8 mouse cellular contexts compared by ENCODE assay signal in the genomic region with DNA sequence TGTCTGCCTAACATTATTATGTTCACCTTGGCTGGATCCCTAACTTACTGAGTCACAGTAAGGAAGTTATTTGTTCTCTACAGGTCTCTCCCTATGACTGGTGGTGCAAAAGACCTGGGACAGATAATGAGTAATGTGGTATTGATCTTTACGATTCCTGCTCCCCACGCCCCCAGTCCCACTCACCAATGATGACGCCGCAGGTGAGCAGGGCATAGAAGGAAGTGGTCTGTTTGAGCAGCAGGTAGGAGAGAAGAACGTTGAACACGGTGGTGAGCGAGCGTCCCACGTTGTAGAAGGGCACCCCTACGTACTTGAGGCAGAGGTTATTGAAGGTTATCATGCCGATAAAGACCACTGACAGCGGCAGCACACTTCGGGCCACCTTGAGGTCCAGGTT. TPM values are rescaled to one million over a fixed set of nuclear protein-coding genes. Genes with fewer than 3 reads are reported as not detected.
DNase-seq lines count a peak whose midpoint lies in the region; ATAC-seq and TF ChIP-seq lines count a peak whose summit lies in the region.

No protein-coding gene starts in this region.

- H3K4me1 ChIP-seq in lung, embryonic 16.5 days (replicated peaks; ENCODE audit: control insufficient read depth, insufficient read depth, low read length): peaks cover 20% of the 10 kb centered on the region
- H3K4me1 ChIP-seq in embryonic fibroblast, embryonic 13.5 days (ENCODE audit: control insufficient read depth, insufficient read depth, low read length): no peaks in the 10 kb centered on the region; the same call in 1 of the 2 replicates
- peaks cover 28% of the 10 kb centered on the region for H3K4me1 ChIP-seq in limb, embryonic 12.5 days (replicated peaks)
- H3K4me1 ChIP-seq in stomach, embryonic 14.5 days (ENCODE audit: control insufficient read depth, insufficient read depth, low read length): peaks cover 22% of the 10 kb centered on the region; the same call in 1 of the 2 replicates

- TF ChIP-seq CTCF in embryonic fibroblast, embryonic 13.5 days (IDR thresholded peaks at IDR 0.05; ENCODE audit: borderline replicate concordance, insufficient read depth, low read length): no peak

- H3K27ac ChIP-seq in lung, embryonic 16.5 days (ENCODE audit: low read length): no peak overlapping the region
- H3K27ac ChIP-seq in embryonic fibroblast, embryonic 13.5 days (ENCODE audit: insufficient read depth, low read length): no peak overlapping the region
- no peak overlapping the region for H3K27ac ChIP-seq in limb, embryonic 12.5 days
- no peak overlapping the region for H3K27ac ChIP-seq in stomach, embryonic 14.5 days (ENCODE audit: low read length)

- H3K4me2 ChIP-seq in lung, embryonic 16.5 days (ENCODE audit: low read depth, low read length): peak overlapping the region; percentile 72
- H3K4me2 ChIP-seq in limb, embryonic 12.5 days: peak overlapping the region; percentile 92
- H3K4me2 ChIP-seq in stomach, embryonic 14.5 days (replicated peaks; ENCODE audit: low read depth, low read length): peak overlapping the region; percentile 81

- H3K9ac ChIP-seq in lung, embryonic 16.5 days (ENCODE audit: low read length): peak overlapping the region; percentile 79
- peak overlapping the region; percentile 69; the same call in 1 of the 2 replicates for H3K9ac ChIP-seq in limb, embryonic 12.5 days (replicated peaks)
- peak overlapping the region; percentile 80; the same call in 1 of the 2 replicates for H3K9ac ChIP-seq in stomach, embryonic 14.5 days (replicated peaks; ENCODE audit: low read depth, low read length)

- no peaks in the 10 kb centered on the region for H3K9me3 ChIP-seq in lung, embryonic 16.5 days (ENCODE audit: control insufficient read depth, low read length)
- no peaks in the 10 kb centered on the region for H3K9me3 ChIP-seq in limb, embryonic 12.5 days
- H3K9me3 ChIP-seq in stomach, embryonic 14.5 days (ENCODE audit: control insufficient read depth, low read depth, low read length): no peaks in the 10 kb centered on the region

- 46% methylated on average over 13 of the region's 13 CpGs for WGBS in lung, embryonic 16.5 days
- whole genome bisulfite sequencing in limb, embryonic 12.5 days: 65% methylated on average over 13 of the region's 13 CpGs
- WGBS in stomach, embryonic 14.5 days: 47% methylated on average over 13 of the region's 13 CpGs

- peak overlapping the region; percentile 85 for H3K4me3 ChIP-seq in lung, embryonic 16.5 days (ENCODE audit: low read length)
- peak overlapping the region; percentile 80 for H3K4me3 ChIP-seq in embryonic fibroblast, embryonic 13.5 days (ENCODE audit: insufficient read depth, low read length)
- peak overlapping the region; percentile 75 for H3K4me3 ChIP-seq in limb, embryonic 12.5 days (replicated peaks)
- peak overlapping the region; percentile 80 for H3K4me3 ChIP-seq in stomach, embryonic 14.5 days (ENCODE audit: low read depth, low read length)

- H3K36me3 ChIP-seq in lung, embryonic 16.5 days (ENCODE audit: control insufficient read depth, insufficient read depth, low read length): peaks cover 6% of the 10 kb centered on the region; the same call in 1 of the 2 replicates
- H3K36me3 ChIP-seq in limb, embryonic 12.5 days: peaks cover 11% of the 10 kb centered on the region
- peaks cover 10% of the 10 kb centered on the region; the same call in 1 of the 2 replicates for H3K36me3 ChIP-seq in stomach, embryonic 14.5 days (ENCODE audit: control insufficient read depth, insufficient read depth, low read length)

- no peak for ATAC-seq in lung, embryonic 16.5 days (ENCODE audit: low read depth)
- ATAC-seq in limb, embryonic 12.5 days (ENCODE audit: insufficient number of reproducible peaks, insufficient read depth, low FRiP score, low TSS enrichment, low read depth): no peak
- no peak for ATAC-seq in stomach, embryonic 14.5 days (ENCODE audit: insufficient number of reproducible peaks, insufficient read depth, low FRiP score, low read depth)

- DNase-seq in lung, postnatal 36 days: no peak
- no peak for DNase-seq in Muller cell, postnatal 12 days (ENCODE audit: inconsistent ontology term)
- no peak for DNase-seq in thymus, postnatal 0 days (ENCODE audit: low spot score)
- no peak for DNase-seq in gastrocnemius, postnatal 25 days

- TF ChIP-seq POLR2A in embryonic fibroblast, embryonic 13.5 days (IDR thresholded peaks at IDR 0.05; ENCODE audit: low read depth, low read length): no peak

- peaks cover 6% of the 10 kb centered on the region for H3K27me3 ChIP-seq in lung, embryonic 16.5 days (ENCODE audit: control insufficient read depth, insufficient read depth, low read depth, low read length)
- peaks cover 29% of the 10 kb centered on the region for H3K27me3 ChIP-seq in limb, embryonic 12.5 days
- peaks cover 5% of the 10 kb centered on the region; the same call in 1 of the 2 replicates for H3K27me3 ChIP-seq in stomach, embryonic 14.5 days (ENCODE audit: control insufficient read depth, insufficient read depth, low read length)

RNA-seq across cellular contexts. Expression of a gene that starts 1.9 kb away (rescaled TPM):
- 18.7 and 19.6 TPM in 2 replicates for polyA plus RNA-seq in lung, embryonic 16.5 days (2015; fragmentation: Nextera tagmentation; extraction: Ambion mirVana)
- polyA plus RNA-seq in embryonic fibroblast, embryonic 13.5 days (2011; ENCODE audit: insufficient read length, low read depth, missing spikeins): 12.8 and 12.9 TPM in 2 replicates
- 7.2 and 9.1 TPM in 2 replicates for polyA plus RNA-seq in limb, embryonic 12.5 days (2016; fragmentation: Nextera tagmentation; extraction: Ambion mirVana)
- 19.2 and 21.7 TPM in 2 replicates for polyA plus RNA-seq in stomach, embryonic 14.5 days (2014; fragmentation: Nextera tagmentation; extraction: Ambion mirVana)
- 24.3 and 29.7 TPM in 2 replicates for polyA plus RNA-seq in thymus, postnatal 0 days (2015; fragmentation: Nextera tagmentation; extraction: Ambion mirVana)
- 1 to 10 TPM; 5.1 to 5.6 TPM for total RNA-seq in gastrocnemius, postnatal 25 days (2021)

RNA-seq across cellular contexts. Expression of a gene that starts 24.6 kb away (rescaled TPM):
- 28.8 and 29.8 TPM in 2 replicates for polyA plus RNA-seq in lung, embryonic 16.5 days (2015; fragmentation: Nextera tagmentation; extraction: Ambion mirVana)
- polyA plus RNA-seq in embryonic fibroblast, embryonic 13.5 days (2011; ENCODE audit: insufficient read length, low read depth, missing spikeins): 14.2 and 16.7 TPM in 2 replicates
- 27.1 TPM in 2 replicates for polyA plus RNA-seq in limb, embryonic 12.5 days (2016; fragmentation: Nextera tagmentation; extraction: Ambion mirVana)
- polyA plus RNA-seq in stomach, embryonic 14.5 days (2014; fragmentation: Nextera tagmentation; extraction: Ambion mirVana): 24.2 and 25.7 TPM in 2 replicates
- 10.9 and 13.0 TPM in 2 replicates for polyA plus RNA-seq in thymus, postnatal 0 days (2015; fragmentation: Nextera tagmentation; extraction: Ambion mirVana)
- total RNA-seq in gastrocnemius, postnatal 25 days (2021): 10 to 100 TPM; 11.9 to 19.8 TPM

RNA-seq across cellular contexts. Expression of a gene that starts 57.4 kb away (rescaled TPM):
- polyA plus RNA-seq in lung, embryonic 16.5 days (2015; fragmentation: Nextera tagmentation; extraction: Ambion mirVana): 8.9 and 11.0 TPM in 2 replicates
- 7.1 and 8.6 TPM in 2 replicates for polyA plus RNA-seq in embryonic fibroblast, embryonic 13.5 days (2011; ENCODE audit: insufficient read length, low read depth, missing spikeins)
- 29.4 and 34.8 TPM in 2 replicates for polyA plus RNA-seq in limb, embryonic 12.5 days (2016; fragmentation: Nextera tagmentation; extraction: Ambion mirVana)
- 11.3 and 12.7 TPM in 2 replicates for polyA plus RNA-seq in stomach, embryonic 14.5 days (2014; fragmentation: Nextera tagmentation; extraction: Ambion mirVana)
- 6.2 and 6.3 TPM in 2 replicates for polyA plus RNA-seq in thymus, postnatal 0 days (2015; fragmentation: Nextera tagmentation; extraction: Ambion mirVana)
- total RNA-seq in gastrocnemius, postnatal 25 days (2021): 1 to 10 TPM; 7.9 to 9.2 TPM
